Mouse (Mus musculus) heart, embryonic 11.5 days (tissue): ENCODE results near the gene Shank3. TPM values are rescaled to one million over a fixed set of nuclear protein-coding genes. Genes with fewer than 3 reads are reported as not detected.

Experiments
- ATAC-seq: fragments of 200-750 bp; cut with Nextera tagmentation; replicated peaks from 2 replicates; pipeline ENCODE4 v1.8.0; 2017; ENCODE audit warnings: moderate library complexity; ENCODE audit not compliant: insufficient number of reproducible peaks, low FRiP score, low TSS enrichment
- H3K27ac ChIP-seq: fragments of 300-500 bp; sonication (generic); 2 replicates; pipeline ENCODE4 v1.5.1; 2014; ENCODE audit warnings: mild to moderate bottlenecking, low read depth, low read length
- H3K27me3 ChIP-seq: fragments of 300-500 bp; sonication (generic); 2 replicates; pipeline ENCODE4 v1.6.1; 2014; ENCODE audit warnings: mild to moderate bottlenecking, low read length, mixed read lengths; ENCODE audit not compliant: control insufficient read depth, insufficient read depth
- H3K36me3 ChIP-seq: fragments of 300-500 bp; sonication (generic); 2 replicates; pipeline ENCODE4 v1.6.1; 2014; ENCODE audit warnings: mild to moderate bottlenecking, low read length, moderate library complexity, mixed read lengths; ENCODE audit not compliant: control insufficient read depth, insufficient read depth
- H3K4me1 ChIP-seq: fragments of 300-500 bp; sonication (generic); 2 replicates; pipeline ENCODE4 v1.6.1; 2014; ENCODE audit warnings: low read length; ENCODE audit not compliant: control insufficient read depth, insufficient read depth
- H3K4me2 ChIP-seq: fragments of 300-500 bp; sonication (generic); 2 replicates; pipeline ENCODE4 v1.6.1; 2014; ENCODE audit warnings: mild to moderate bottlenecking, moderate library complexity
- H3K4me3 ChIP-seq: fragments of 300-500 bp; sonication (generic); 2 replicates; pipeline ENCODE4 v1.5.1; 2014; ENCODE audit warnings: low read depth, low read length
- H3K9ac ChIP-seq: fragments of 300-500 bp; sonication (generic); 2 replicates; pipeline ENCODE4 v1.6.1; 2014; ENCODE audit warnings: mild to moderate bottlenecking, low read depth, low read length, moderate library complexity
- H3K9me3 ChIP-seq: fragments of 300-500 bp; sonication (generic); replicated peaks from 2 replicates; pipeline ENCODE4 v1.6.1; 2016; ENCODE audit warnings: low read length; ENCODE audit not compliant: control insufficient read depth
- WGBS: fragments of 180-500 bp; shearing (Covaris S2); extraction: QIAGEN DNeasy Blood & Tissue Kit; methylation state at CpG from one replicate; pipeline ENCODE4 v1.1.7; 2014; ENCODE audit not compliant: insufficient replicate concordance; 5-methylcytosine and 5-hydroxymethylcytosine counted together
- polyA plus RNA-seq: library from polyadenylated mRNA; unstranded; fragments of >200 nt; fragmentation: Nextera tagmentation; extraction: Ambion mirVana; gene quantifications from 2 replicates; pipeline ENCODE4 v1.2.1, GENCODE M21; 2014

Gene Shank3
- polyA plus RNA-seq, 1 experiment from 2014 or later = 2.7 TPM

GRCm38 (mm10) chr15:89488182-89488581 lies 11.2 kb upstream of the Shank3 start:
- Histone ChIP-seq H3K4me3 (no peak overlapping the region), H3K27me3 (no peaks in the 10 kb centered on the region), H3K27ac (no peak overlapping the region), H3K9ac (no peak overlapping the region), H3K9me3 (no peaks in the 10 kb centered on the region), H3K36me3 (no peaks in the 10 kb centered on the region), H3K4me1 (no peaks in the 10 kb centered on the region), H3K4me2 (no peak overlapping the region)
- ATAC-seq = no peak
- WGBS = 47% methylated on average over 12 of the region's 12 CpGs

- WGBS = 32% methylated on average over 14 of the region's 14 CpGs
- no peak for ATAC-seq
- no peak overlapping the region for H3K27ac ChIP-seq
Measured at GRCm38 (mm10) chr15:89488611-89489117, 10.8 kb upstream of the Shank3 start.

GRCm38 (mm10) chr15:89494970-89495369 lies 4.5 kb upstream of the Shank3 start:
- H3K9ac ChIP-seq = no peak overlapping the region
- no peaks in the 10 kb centered on the region for H3K9me3 ChIP-seq
- H3K36me3 ChIP-seq = no peaks in the 10 kb centered on the region
- no peak overlapping the region for H3K27ac ChIP-seq
- 69% methylated on average over 4 of the region's 4 CpGs for WGBS
- peaks cover 3% of the 10 kb centered on the region; the same call in 1 of the 2 replicates for H3K4me1 ChIP-seq
- no peak overlapping the region for H3K4me2 ChIP-seq
- no peak overlapping the region for H3K4me3 ChIP-seq
- H3K27me3 ChIP-seq = peaks cover 22% of the 10 kb centered on the region
- no peak for ATAC-seq

More at GRCm38 (mm10) chr15:89488611-89489117, 10.8 kb upstream of the Shank3 start:
- Histone ChIP-seq H3K36me3 (no peaks in the 10 kb centered on the region), H3K9ac (no peak overlapping the region), H3K4me1 (no peaks in the 10 kb centered on the region), H3K4me2 (no peak overlapping the region), H3K27me3 (no peaks in the 10 kb centered on the region), H3K9me3 (no peaks in the 10 kb centered on the region), H3K4me3 (no peak overlapping the region)

GRCm38 (mm10) chr15:89496131-89496530 lies 3.3 kb upstream of the Shank3 start:
- Histone ChIP-seq H3K4me1 (peaks cover 11% of the 10 kb centered on the region), H3K4me2 (no peak overlapping the region), H3K36me3 (no peaks in the 10 kb centered on the region), H3K27me3 (peaks cover 33% of the 10 kb centered on the region), H3K9ac (no peak overlapping the region), H3K27ac (no peak overlapping the region), H3K4me3 (no peak overlapping the region), H3K9me3 (no peaks in the 10 kb centered on the region)
- WGBS = 68% methylated on average over 4 of the region's 4 CpGs
- ATAC-seq = no peak

DNA sequence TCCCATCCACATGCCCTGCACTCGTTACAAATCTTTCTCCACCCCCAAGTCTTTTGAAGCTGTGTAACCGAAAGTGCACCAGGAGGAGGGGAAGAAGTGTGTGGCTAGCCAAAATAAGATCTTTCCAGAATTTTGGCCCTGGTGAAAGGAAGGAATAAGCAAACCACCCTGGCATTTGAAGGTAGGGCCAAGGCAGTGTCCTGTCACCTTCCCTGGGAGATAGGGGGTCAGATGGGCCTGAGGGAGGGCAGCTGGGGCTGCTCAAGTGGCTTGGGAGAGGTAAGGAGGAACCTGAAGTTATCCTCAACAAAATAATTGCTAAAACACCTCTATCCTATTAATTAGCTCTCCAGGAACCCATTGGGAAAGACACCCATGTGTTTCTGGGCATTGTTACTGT lies 2.6 kb upstream of the Shank3 start:
- no peak overlapping the region for H3K4me3 ChIP-seq
- no peaks in the 10 kb centered on the region for H3K9me3 ChIP-seq
- H3K4me1 ChIP-seq = peaks cover 11% of the 10 kb centered on the region
- no peak for ATAC-seq
- H3K9ac ChIP-seq = no peak overlapping the region
- peak overlapping the region; percentile 43; the same call in 1 of the 2 replicates for H3K27ac ChIP-seq
- WGBS = 59% methylated on average over 2 of the region's 2 CpGs
- H3K27me3 ChIP-seq = peaks cover 37% of the 10 kb centered on the region
- H3K4me2 ChIP-seq = no peak overlapping the region
- H3K36me3 ChIP-seq = no peaks in the 10 kb centered on the region

- no peaks in the 10 kb centered on the region for H3K9me3 ChIP-seq
- peak overlapping the region; percentile 83 for H3K4me3 ChIP-seq
- H3K9ac ChIP-seq = peak overlapping the region; percentile 70
- no peaks in the 10 kb centered on the region for H3K36me3 ChIP-seq
- peak; percentile 57 for ATAC-seq
- peak overlapping the region; percentile 85 for H3K27ac ChIP-seq
- H3K4me1 ChIP-seq = peaks cover 11% of the 10 kb centered on the region
- 13% methylated on average over 4 of the region's 4 CpGs for WGBS
- H3K27me3 ChIP-seq = peaks cover 43% of the 10 kb centered on the region
- H3K4me2 ChIP-seq = no peak overlapping the region
Measured at GRCm38 (mm10) chr15:89497391-89498048, 1.9 kb upstream of the Shank3 start.

DNA sequence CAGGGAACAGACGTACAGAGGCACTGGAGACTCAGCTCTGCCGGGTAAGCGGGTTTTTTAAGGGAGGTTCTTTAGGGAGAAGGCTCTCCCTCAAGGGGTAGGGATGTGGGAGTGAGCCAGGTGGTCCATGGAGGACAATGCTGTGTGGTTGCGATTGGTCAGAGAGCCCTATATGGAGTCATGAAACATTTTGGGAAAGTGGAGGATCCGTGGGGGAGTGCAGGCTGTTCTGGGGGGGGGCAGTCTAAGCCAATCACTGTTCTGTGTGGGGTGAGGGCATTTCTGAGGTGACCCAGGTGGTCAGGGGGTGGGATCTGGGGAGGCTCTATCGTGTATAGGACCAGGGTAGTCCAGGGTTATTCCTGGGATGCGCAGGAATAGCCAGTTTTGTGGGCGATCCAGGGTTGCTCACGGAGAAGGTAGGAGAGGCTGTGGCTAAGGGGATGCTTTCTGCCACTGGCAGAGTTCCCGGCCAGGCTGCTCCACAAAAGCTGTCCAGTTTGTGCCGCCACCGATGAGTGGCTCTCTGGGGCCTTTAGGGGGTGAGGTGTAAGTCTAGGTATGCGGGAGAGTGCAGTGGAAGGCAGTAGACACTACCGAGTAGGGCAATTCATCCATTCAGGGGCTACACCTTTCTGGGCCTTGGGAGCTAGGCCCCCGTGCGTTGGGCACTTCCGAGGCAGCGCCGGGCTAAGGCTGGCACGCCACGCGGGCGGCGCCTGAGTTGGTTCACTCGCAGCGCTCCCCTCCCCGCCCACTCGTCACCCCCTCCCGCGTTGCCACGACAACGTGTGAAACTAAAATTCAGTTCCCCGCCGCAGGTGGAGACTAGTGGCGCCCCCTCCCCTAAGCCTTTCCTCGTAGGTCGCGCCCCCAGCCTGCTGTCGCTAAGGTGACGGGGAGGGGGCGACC lies 1.1 kb upstream of the Shank3 start:
- H3K4me2 ChIP-seq = peak overlapping the region; percentile 92

GRCm38 (mm10) chr15:89499784-89500220 lies 379 bp downstream of the Shank3 start:
- Histone ChIP-seq H3K4me2 (peak overlapping the region; percentile 92), H3K9me3 (no peaks in the 10 kb centered on the region), H3K27me3 (peaks cover 43% of the 10 kb centered on the region), H3K27ac (peak overlapping the region; percentile 59; the same call in 1 of the 2 replicates), H3K36me3 (peaks cover 2% of the 10 kb centered on the region; the same call in 1 of the 2 replicates), H3K9ac (peak overlapping the region; percentile 73), H3K4me1 (peaks cover 11% of the 10 kb centered on the region), H3K4me3 (peak overlapping the region; percentile 83)
- WGBS = 1% methylated on average over 17 of the region's 60 CpGs
- ATAC-seq = peak; percentile 64

More for the DNA sequence above, 1.1 kb upstream of the Shank3 start:
- 2% methylated on average over 40 of the region's 41 CpGs for WGBS
- Histone ChIP-seq H3K27me3 (peaks cover 43% of the 10 kb centered on the region), H3K27ac (peak overlapping the region; percentile 85), H3K9me3 (no peaks in the 10 kb centered on the region), H3K9ac (peak overlapping the region; percentile 70), H3K4me1 (peaks cover 11% of the 10 kb centered on the region), H3K4me3 (peak overlapping the region; percentile 83), H3K36me3 (no peaks in the 10 kb centered on the region; the same call in 1 of the 2 replicates)
- 0 out of 2 replicates have a peak, but pooled peaks have one; percentile 3 for ATAC-seq
